Comparison of ENCODE assay signal across 9 mouse cellular contexts in genomic region chr7:55744566-55745220, GRCm38 (mm10). TPM values are rescaled to one million over a fixed set of nuclear protein-coding genes. Genes with fewer than 3 reads are reported as not detected.
DNase-seq lines count a peak whose midpoint lies in the region; ATAC-seq and TF ChIP-seq lines count a peak whose summit lies in the region.
"Had no signal": no experiment of that assay in that cellular context is flagged by ENCODE, and none has a peak within 500 bp of the region (broad histone marks: within the 10 kb centered on the region; RNA-seq: fewer than 3 reads in every experiment).

No protein-coding gene starts in this region.

- 34% methylated on average over 10 of the region's 10 CpGs for WGBS in hindbrain, embryonic 15.5 days
- WGBS in midbrain, embryonic 13.5 days: 35% methylated on average over 10 of the region's 10 CpGs
- WGBS in lung, adult 2 months: 63% methylated on average over 10 of the region's 10 CpGs

- no peak overlapping the region for H3K4me2 ChIP-seq in hindbrain, embryonic 15.5 days
- H3K4me2 ChIP-seq in midbrain, embryonic 13.5 days (replicated peaks): no peak overlapping the region
- H3K4me2 ChIP-seq: limb, embryonic 15.5 days had no signal

- no peaks in the 10 kb centered on the region for H3K4me1 ChIP-seq in hindbrain, embryonic 15.5 days (replicated peaks)
- H3K4me1 ChIP-seq in midbrain, embryonic 13.5 days (replicated peaks): peaks cover 5% of the 10 kb centered on the region
- H3K4me1 ChIP-seq in lung, adult 2 months (ENCODE audit: control insufficient read depth, insufficient read depth, low read length): no peaks in the 10 kb centered on the region
- H3K4me1 ChIP-seq: limb, embryonic 15.5 days had no signal

- no peak overlapping the region for H3K4me3 ChIP-seq in hindbrain, embryonic 15.5 days
- no peak overlapping the region for H3K4me3 ChIP-seq in midbrain, embryonic 13.5 days (replicated peaks)
- H3K4me3 ChIP-seq in lung, adult 2 months (replicated peaks; ENCODE audit: extremely low read depth, low read depth, low read length): no peak overlapping the region
- H3K4me3 ChIP-seq: limb, embryonic 15.5 days had no signal

- no peak for TF ChIP-seq POLR2A in lung, adult 2 months (IDR thresholded peaks at IDR 0.05; ENCODE audit: borderline replicate concordance, extremely low read depth, low read depth, low read length)

- DNase-seq in adrenal gland, adult (ENCODE audit: inconsistent age in 2 of 2, low spot score in 1 of 2): peak; percentile 30 to 45
- DNase-seq in adrenal gland, adult 8-10 months: no peak
- DNase-seq in cerebellum, adult 9-10 months: peak; percentile 86
- no peak for DNase-seq in heart, adult 8-10 months (ENCODE audit: low spot score)
- no peak for DNase-seq in lung, adult 2 months
- DNase-seq in spleen, postnatal 4 days (ENCODE audit: low spot score in 2 of 2): no peak

- 0 out of 2 replicates have a peak overlapping the region, but pooled peaks have one; percentile 2 for H3K27ac ChIP-seq in hindbrain, embryonic 15.5 days (replicated peaks)
- H3K27ac ChIP-seq in midbrain, embryonic 13.5 days: no peak overlapping the region
- H3K27ac ChIP-seq: limb, embryonic 15.5 days had no signal

- no peaks in the 10 kb centered on the region for H3K36me3 ChIP-seq in hindbrain, embryonic 15.5 days
- H3K36me3 ChIP-seq in midbrain, embryonic 13.5 days: no peaks in the 10 kb centered on the region
- H3K36me3 ChIP-seq: limb, embryonic 15.5 days had no signal

- no peaks in the 10 kb centered on the region for H3K9me3 ChIP-seq in hindbrain, embryonic 15.5 days
- H3K9me3 ChIP-seq in midbrain, embryonic 13.5 days: no peaks in the 10 kb centered on the region
- H3K9me3 ChIP-seq: limb, embryonic 15.5 days had no signal

- ATAC-seq in hindbrain, embryonic 15.5 days (ENCODE audit: low FRiP score, low read depth): peak; percentile 78
- ATAC-seq in midbrain, embryonic 13.5 days: 0 out of 2 replicates have a peak, but pooled peaks have one; percentile 48

- TF ChIP-seq CTCF in lung, adult 2 months (IDR thresholded peaks at IDR 0.05; ENCODE audit: insufficient read depth, low read length): no peak

- H3K27me3 ChIP-seq in hindbrain, embryonic 15.5 days: no peaks in the 10 kb centered on the region
- H3K27me3 ChIP-seq in midbrain, embryonic 13.5 days: no peaks in the 10 kb centered on the region
- H3K27me3 ChIP-seq: limb, embryonic 15.5 days had no signal

- no peak overlapping the region for H3K9ac ChIP-seq in hindbrain, embryonic 15.5 days
- no peak overlapping the region for H3K9ac ChIP-seq in midbrain, embryonic 13.5 days (replicated peaks)
- H3K9ac ChIP-seq: limb, embryonic 15.5 days had no signal

RNA-seq across cellular contexts. Expression of gene Siglech, which starts 23.3 kb away (rescaled TPM):
- total RNA-seq in adrenal gland, adult 8-10 months (2022): 1 to 10 TPM in 3 of 4 experiments, under 1 TPM in 1; 0.87 to 1.6 (median 1.2) TPM
- polyA plus RNA-seq in hindbrain, embryonic 15.5 days (2015; fragmentation: Nextera tagmentation; extraction: Ambion mirVana): 1.9 and 2.2 TPM in 2 replicates
- 1.6 and 1.7 TPM in 2 replicates for polyA plus RNA-seq in midbrain, embryonic 13.5 days (2015; fragmentation: Nextera tagmentation; extraction: Ambion mirVana)
- under 1 TPM in 3 of 4 experiments, not detected in 1; 0.29 to 0.63 (median 0.46) TPM for total RNA-seq in heart, adult 8-10 months (2022)
- 4.3 and 5.0 TPM in 2 replicates for polyA plus RNA-seq in lung, adult 2 months (2012; rRNA removed)

RNA-seq across cellular contexts. Expression of gene Tubgcp5, which starts 49.3 kb away (rescaled TPM):
- 10 to 100 TPM; 21.7 to 31.7 (median 25.2) TPM for total RNA-seq in adrenal gland, adult 8-10 months (2022)
- 35.7 and 38.2 TPM in 2 replicates for polyA plus RNA-seq in hindbrain, embryonic 15.5 days (2015; fragmentation: Nextera tagmentation; extraction: Ambion mirVana)
- polyA plus RNA-seq in midbrain, embryonic 13.5 days (2015; fragmentation: Nextera tagmentation; extraction: Ambion mirVana): 40.8 and 44.5 TPM in 2 replicates
- 10 to 100 TPM in 2 of 4 experiments, 1 to 10 TPM in 2; 8.5 to 12.8 (median 10.5) TPM for total RNA-seq in heart, adult 8-10 months (2022)
- 2.5 and 3.6 TPM in 2 replicates for polyA plus RNA-seq in lung, adult 2 months (2012; rRNA removed)

Comparison
In these comparisons a context has a peak if more than half of its experiments do, and no peak if none do; other contexts are left out.
1. DNase-seq: peak in adrenal gland, adult (2 of 2) and cerebellum, adult 9-10 months (single experiment); none in adrenal gland, adult 8-10 months (single experiment), heart, adult 8-10 months (single experiment), lung, adult 2 months (single experiment) and spleen, postnatal 4 days (0 of 2).